Mouse (Mus musculus) gastrocnemius, adult 2 months (tissue): ENCODE data around the gene Kif16b. TPM values are rescaled to one million over a fixed set of nuclear protein-coding genes. Genes with fewer than 3 reads are reported as not detected.
A peak's percentile ranks its signal among the peaks of the same experiment; 100 is the strongest.

Experiments used
- DNase-seq: peaks from one replicate; pipeline ENCODE4 v3.0.0; 2022
- H3K27ac ChIP-seq: fragments of 200-600 bp; 2 replicates; pipeline ENCODE4 v1.8.1; 2022; ENCODE audit warnings: mild to moderate bottlenecking
- H3K4me3 ChIP-seq: fragments of 200-600 bp; 2 replicates; pipeline ENCODE4 v1.8.1; 2022; ENCODE audit warnings: mild to moderate bottlenecking, moderate library complexity
- CTCF ChIP-seq: fragments of 200-600 bp; IDR thresholded peaks from 2 replicates; pipeline ENCODE4 v1.8.1; 2022; ENCODE audit warnings: antibody characterized with exemption, mild to moderate bottlenecking, moderate library complexity
- intact Hi-C: fragments of 180-260 bp; cut with DNase I; formaldehyde crosslinking; loops from one replicate; pipeline ENCODE4 v1.15.1; 2025
- long read RNA-seq, 2 experiments: library from polyadenylated mRNA; stranded (forward); transcript quantifications; one replicate each; pipeline ENCODE4 v2.0.0; 2021
- total RNA-seq, 2 experiments: library from RNA; stranded (reverse); gene quantifications; 2 replicates each; pipeline ENCODE4 v1.2.3; 2021

Gene Kif16b
- total RNA-seq: 10 to 100 TPM; 35.4 to 39.1 TPM
- long read RNA-seq, experiment 1, full-length matches to known transcripts: 18 of 41 reads
- long read RNA-seq, experiment 1, partial matches to known transcripts: 13 of 41 reads
- long read RNA-seq, experiment 1, other reads (novel, unspliced or antisense): 10 of 41 reads
- long read RNA-seq, experiment 2, full-length matches to known transcripts: 20 of 42 reads
- long read RNA-seq, experiment 2, partial matches to known transcripts: 8 of 42 reads
- long read RNA-seq, experiment 2, other reads (novel, unspliced or antisense): 14 of 42 reads

DNA sequence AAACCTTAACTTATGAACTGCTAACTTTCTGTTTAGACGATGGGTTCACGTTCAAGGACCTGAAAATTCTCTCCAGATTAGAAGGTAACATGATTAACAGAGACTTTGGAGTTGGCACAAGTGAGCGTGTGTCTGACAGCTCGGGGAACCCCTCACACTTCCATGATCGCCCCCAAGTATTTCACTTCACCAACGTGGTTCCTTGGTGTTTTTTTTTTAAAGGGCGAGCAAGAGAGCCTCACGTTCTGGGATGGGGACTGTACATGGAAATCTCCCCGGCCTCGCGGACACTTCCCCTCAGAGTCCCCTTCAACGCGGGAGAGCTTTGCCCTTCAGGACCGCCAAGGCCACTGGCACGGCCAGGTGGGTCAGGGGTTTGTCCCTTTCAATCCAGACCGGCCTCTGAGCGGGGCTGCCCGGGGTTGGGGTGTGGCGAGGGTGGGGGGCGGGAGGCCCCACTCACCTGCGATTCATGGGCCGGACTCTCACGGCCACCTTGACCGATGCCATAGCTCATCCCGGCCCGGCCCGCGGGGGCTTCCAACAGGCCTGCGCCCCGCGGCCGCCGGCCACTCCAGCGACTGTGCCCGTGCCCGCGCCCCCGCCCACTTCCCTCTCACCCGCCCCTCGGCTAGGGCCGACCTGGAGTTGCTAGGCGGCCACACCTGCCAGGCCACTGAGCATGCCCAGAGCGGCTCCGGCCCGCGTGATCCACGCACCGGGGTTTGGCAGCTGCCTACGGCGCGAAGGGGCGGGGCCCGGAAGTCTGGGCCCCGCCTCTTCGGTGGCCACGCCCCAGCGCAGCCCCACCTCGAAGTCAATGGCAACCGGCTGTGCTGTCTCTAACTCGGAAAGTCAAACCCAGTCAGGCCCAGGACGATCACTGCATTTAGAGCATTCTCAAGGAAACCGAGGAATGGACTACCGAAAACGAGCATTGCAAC lies at the start of gene Kif16b:
Gene Kif16b, minus strand, starts transcription at position 670 of the 944 bp plus-strand sequence.
- peak within 1 kb of the TSS; percentile 94 for H3K27ac ChIP-seq
- intact Hi-C loops: loop anchor here (2.0 to 5.0 kb wide), 2 partner anchors 20 to 39 kb away; no protein-coding TSS in a partner anchor
- TF ChIP-seq CTCF: no peak
- H3K4me3 ChIP-seq: peak within 1 kb of the TSS; percentile 84
- peak; percentile 97 for DNase-seq

DNA sequence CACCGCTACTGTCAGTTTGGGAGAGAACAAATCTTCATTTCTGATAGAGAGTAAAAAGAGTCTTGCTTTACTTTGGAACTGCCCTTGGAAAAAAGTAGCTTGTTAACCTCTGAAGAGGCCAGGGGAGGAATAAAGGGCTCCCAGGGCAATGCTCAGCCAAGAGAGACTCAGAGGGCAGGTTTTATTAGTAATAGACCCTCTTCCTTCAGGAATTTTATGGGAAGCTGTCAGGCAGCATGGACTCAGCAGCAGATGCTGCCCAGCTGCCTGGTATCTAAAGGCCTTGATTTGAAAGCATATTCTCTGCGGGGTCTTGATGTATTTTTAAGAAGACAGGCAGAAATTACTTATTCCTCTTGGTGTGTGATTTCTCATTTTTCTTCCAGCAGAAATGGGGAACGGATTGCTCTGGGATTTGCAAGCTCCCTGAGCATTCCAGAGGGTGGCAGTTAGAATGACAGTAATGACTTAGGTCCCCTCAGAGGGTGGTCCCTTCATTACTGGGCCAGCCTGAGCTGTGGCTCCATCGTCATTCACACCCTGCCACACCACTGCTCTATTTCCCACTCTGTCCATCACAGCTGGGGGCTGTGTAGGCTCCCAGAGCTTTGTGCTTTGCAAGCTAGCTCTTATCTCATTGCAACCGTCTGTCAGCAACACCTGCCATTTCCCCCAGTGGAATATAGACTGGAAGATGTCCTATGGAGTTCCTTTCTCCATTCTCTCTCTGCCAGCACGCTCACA lies 39.7 kb upstream of the Kif16b start:
- Histone ChIP-seq H3K4me3 (no peak overlapping the region), H3K27ac (no peak overlapping the region)
- TF ChIP-seq CTCF: no peak
- DNase-seq: no peak
- intact Hi-C loops: no loop called here

- no peak overlapping the region for H3K4me3 ChIP-seq
- intact Hi-C loops: no loop called here
- DNase-seq: no peak
- TF ChIP-seq CTCF: no peak
- H3K27ac ChIP-seq: no peak overlapping the region
Observed at GRCm38 (mm10) chr2:142930445-142930844, 29.1 kb upstream of the Kif16b start.

GRCm38 (mm10) chr2:142929226-142930112 lies 28.1 kb upstream of the Kif16b start:
- Histone ChIP-seq H3K4me3 (no peak overlapping the region), H3K27ac (no peak overlapping the region)
- intact Hi-C loops: no loop called here
- DNase-seq: no peak
- no peak for TF ChIP-seq CTCF

DNA sequence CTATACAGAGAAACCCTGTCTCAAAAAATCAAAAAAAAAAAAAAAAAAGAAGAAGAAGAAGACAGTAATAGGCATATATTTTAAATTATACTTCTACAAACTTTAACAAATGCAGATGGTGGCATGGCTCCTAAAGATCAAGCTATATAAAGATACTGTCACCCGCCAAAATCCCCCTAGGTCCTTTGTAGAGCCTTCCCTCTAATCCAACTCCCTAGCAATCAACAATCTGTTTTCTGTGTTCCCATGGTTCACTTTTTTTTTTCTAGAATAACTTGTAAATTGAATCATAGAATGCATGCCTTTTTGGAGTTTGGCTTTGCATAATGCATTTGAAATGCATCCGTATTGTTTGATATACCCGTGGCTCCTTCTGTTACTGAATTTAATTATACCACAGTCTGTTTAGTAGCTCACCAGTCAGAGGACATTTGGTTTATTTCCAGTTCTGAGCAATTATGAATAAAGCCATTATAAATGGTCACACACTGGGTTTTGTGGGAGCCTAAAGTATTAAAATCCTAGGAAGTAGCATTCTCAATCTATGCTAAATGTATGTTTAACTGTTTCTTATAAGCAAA lies 9.6 kb upstream of the Kif16b start:
- no peak overlapping the region for H3K4me3 ChIP-seq
- H3K27ac ChIP-seq: no peak overlapping the region
- intact Hi-C loops: no loop called here
- TF ChIP-seq CTCF: no peak
- DNase-seq: no peak

DNA sequence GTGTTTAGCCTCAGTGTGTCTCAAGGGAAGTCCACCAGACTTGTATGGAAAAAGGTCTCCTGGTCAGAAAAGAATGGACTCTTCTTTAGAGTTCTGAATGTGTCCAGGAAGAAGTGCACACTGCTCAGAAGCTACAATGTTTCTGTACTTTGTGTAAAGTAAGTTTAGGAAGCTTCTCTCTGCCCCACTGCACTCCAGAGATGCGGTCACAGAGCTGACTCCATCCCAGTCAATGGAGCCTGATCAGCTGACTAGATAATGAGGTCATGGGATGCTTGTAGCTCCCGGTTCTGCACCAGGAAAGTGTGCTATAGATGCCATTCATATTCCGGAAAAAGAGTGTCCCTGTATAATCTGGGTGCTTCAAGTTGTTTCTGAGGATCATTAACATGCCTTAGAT lies 7.9 kb upstream of the Kif16b start:
- no peak overlapping the region for H3K27ac ChIP-seq
- TF ChIP-seq CTCF: no peak
- H3K4me3 ChIP-seq: no peak overlapping the region
- intact Hi-C loops: loop anchor here (5.0 kb wide), 1 partner anchor 153 kb away; the partner anchor contains the start of gene Snrpb2
- no peak for DNase-seq

DNA sequence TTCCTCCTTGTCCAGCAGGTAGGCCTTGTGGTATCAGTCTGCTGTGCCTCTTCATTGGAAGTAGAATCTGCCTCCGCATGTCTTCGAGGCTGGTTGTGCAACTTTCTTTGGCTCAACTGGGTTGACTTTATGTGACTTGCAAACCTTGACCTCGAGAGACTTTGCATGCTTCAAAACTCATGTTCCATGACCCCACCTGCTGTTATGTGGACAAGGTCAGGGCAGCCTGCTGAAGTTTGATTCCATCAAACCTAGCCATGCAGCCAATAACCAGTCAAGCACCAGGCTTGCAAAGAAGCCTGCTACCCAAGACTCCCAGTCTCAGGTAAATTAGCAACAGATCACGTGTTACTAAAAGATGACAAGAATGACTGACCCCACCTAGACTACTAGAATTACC lies 5.7 kb upstream of the Kif16b start:
- intact Hi-C loops: loop anchor here (5.0 kb wide), 1 partner anchor 155 kb away; the partner anchor contains the start of gene Snrpb2
- Histone ChIP-seq H3K27ac (no peak overlapping the region), H3K4me3 (no peak overlapping the region)
- DNase-seq: no peak
- no peak for TF ChIP-seq CTCF

GRCm38 (mm10) chr2:142902905-142903895 lies 1.9 kb upstream of the Kif16b start:
- intact Hi-C loops: loop anchor here (5.0 kb wide), 1 partner anchor 41 kb away; no protein-coding TSS in a partner anchor
- H3K27ac ChIP-seq: peak overlapping the region; percentile 86
- peak overlapping the region; percentile 71 for H3K4me3 ChIP-seq
- TF ChIP-seq CTCF: no peak
- peak; percentile 97 for DNase-seq

GRCm38 (mm10) chr2:142900120-142900861 lies 1.0 kb downstream of the Kif16b start:
- no peak for DNase-seq
- H3K27ac ChIP-seq: peak overlapping the region; percentile 94

DNA sequence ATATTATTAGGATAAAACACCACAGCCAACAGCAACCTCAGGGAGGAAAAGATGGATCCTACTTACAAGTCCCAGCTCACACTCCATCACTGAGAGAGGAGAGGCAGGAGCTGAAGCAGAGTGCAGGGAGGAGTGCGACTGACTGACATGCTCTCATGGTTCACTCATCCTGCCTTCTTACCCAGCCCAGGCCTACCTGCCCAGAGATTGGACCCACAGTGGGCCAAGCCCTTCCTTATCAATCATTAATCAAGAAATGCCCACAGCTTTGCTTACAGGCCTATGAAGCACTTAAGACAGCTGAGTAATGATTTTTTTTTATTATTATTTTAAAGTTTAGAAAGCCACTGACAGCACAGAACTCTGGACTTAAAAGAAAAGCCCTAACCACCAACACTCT lies 7.6 kb downstream of the Kif16b start:
- intact Hi-C loops: no loop called here
- no peak for DNase-seq
- Histone ChIP-seq H3K4me3 (no peak overlapping the region), H3K27ac (no peak overlapping the region)
- TF ChIP-seq CTCF: no peak

More at GRCm38 (mm10) chr2:142900120-142900861, 1.0 kb downstream of the Kif16b start:
- no peak for TF ChIP-seq CTCF
- intact Hi-C loops: loop anchor here (2.0 to 5.0 kb wide), 2 partner anchors 19 to 38 kb away; no protein-coding TSS in a partner anchor
- H3K4me3 ChIP-seq: peak overlapping the region; percentile 84
